Mouse (Mus musculus): ENCODE results near the gene Jade1. TPM values are rescaled to one million over a fixed set of nuclear protein-coding genes. Genes with fewer than 3 reads are reported as not detected.

Jade1 gene
- total RNA-seq (2021), result 42.8 and 43.5 TPM in 2 replicates
- long read RNA-seq, experiment 1, full-length matches to known transcripts, result 2 of 13 reads
- long read RNA-seq, experiment 1, partial matches to known transcripts, result 5 of 13 reads
- long read RNA-seq, experiment 1, other reads (novel, unspliced or antisense), result 6 of 13 reads
- long read RNA-seq, experiment 2, full-length matches to known transcripts, result 9 of 14 reads
- long read RNA-seq, experiment 2, partial matches to known transcripts, result 2 of 14 reads
- long read RNA-seq, experiment 2, other reads (novel, unspliced or antisense), result 3 of 14 reads

DNA sequence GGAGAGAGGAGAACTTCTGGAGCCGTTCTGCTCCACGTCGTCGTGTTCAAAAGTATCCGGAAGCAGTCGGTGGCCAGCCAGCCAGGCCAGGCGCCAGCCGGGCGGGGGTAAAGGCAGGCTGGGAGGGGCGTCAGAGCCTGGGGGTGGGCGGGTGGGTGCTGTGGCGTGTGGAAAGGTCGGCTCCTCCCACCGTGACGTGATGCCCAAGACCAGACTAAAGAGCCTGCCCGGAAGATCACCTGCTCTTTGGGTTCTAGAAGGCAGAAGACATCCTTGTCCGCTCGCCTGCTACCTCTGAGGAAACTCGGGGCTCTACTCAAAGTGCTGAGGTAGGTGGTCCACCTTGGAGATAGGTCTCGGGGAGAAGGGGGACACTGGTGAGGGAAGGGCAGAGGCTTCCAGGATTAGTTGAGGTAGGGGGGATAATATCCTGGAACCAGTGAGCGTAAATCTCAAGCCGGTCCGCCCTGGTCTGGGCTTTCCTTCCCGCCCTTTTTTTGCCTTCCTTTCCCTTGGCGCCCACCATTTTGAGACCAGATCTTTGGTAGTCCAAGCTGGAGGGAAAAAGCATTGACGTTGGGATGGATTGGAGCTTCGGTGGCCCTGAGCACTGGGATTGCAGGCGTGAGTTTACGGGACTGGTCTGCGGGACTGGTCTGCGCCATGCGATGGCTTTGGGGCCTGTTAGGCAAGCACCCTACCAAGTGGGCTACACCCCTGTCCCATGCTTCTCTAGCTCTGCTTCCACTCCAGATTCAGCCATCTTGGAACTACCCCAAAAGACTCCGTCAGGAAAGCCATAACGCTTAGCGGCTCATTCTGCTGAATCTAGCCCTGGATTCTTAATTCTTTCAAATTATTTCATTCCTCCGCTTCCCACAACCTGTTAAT is at the start of gene Jade1:
TSS of gene Jade1 (plus strand) at position 241 of the 891 bp plus-strand sequence.
- DNase-seq, result no peak

DNA sequence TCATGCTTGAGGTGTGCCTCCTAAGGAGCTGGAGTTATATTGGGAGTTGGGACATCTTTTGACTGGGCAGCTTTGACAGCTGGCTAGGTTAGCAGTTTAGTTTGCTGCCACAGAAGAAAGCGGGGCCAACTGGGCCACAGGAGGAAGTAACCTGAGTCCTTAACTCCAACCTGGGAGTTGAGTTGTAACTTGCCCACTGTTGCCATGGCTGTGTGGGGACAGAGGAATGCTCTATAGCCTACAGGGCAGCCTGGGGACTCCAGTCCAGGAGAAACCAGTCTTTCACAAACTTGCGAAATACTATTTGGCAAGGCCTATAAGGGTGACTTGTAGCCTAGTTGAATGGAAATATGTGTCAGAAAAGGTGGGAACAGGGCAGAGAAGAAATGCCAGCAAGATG is 46.1 kb upstream of the Jade1 start:
- DNase-seq, result peak; percentile 69

DNA sequence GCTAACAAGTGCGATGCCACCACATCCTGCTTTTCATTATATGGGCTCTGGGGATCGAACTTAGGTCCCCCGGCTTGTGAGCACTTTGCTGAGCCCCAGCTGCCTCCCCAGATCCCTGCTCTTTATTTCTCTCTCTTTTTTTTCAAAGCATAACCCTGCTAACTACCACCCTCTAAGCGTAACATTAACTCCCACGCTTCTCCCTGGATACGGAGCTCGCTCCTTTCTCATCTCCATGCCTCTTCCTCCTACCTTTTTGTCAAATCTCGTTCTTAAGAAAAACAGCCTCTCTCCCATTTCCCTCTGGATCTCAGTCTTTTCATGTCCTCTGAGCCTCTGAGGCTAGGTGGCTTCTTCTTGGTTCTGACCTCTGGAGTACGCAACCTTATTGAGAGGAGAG is 45.3 kb upstream of the Jade1 start:
- no peak for DNase-seq

DNA sequence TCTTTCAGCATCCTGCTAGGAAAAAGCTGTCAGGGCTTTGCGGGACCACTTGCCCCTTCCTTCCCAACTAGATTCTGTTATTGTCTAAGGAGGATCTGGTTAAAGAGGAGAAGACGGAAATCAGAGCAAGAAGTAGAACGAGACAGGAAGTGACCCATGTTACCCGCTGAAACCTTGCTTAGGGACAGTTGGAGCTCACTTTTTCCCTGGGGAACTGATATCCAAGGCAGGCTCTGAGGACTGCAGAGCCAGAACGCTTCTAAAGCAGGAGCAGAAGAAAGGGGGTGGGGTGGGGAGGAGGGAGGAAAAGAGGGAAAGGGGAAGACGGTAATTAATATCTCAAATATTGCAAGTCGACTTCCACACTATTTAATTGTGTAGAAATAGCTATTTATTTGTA is 44.8 kb upstream of the Jade1 start:
- no peak for DNase-seq

DNA sequence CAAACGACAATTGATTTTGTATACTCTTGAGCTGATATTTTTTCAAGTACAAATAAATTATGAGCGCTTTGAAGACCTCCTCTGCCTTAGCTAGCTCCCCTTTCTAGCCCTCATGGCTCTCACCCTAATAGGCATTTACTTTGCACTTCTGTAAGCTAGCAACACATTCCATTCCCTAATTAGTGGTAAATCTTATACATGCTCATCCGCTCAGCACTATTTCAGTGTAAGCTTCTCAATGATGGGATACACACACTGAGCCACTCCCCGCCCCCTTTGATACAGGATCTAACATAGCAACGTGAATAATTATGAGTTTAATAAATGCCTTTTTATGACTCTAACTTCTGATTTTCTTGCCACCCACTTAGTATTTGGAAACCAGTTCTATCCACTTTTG is 41.5 kb upstream of the Jade1 start:
- no peak for DNase-seq

DNA sequence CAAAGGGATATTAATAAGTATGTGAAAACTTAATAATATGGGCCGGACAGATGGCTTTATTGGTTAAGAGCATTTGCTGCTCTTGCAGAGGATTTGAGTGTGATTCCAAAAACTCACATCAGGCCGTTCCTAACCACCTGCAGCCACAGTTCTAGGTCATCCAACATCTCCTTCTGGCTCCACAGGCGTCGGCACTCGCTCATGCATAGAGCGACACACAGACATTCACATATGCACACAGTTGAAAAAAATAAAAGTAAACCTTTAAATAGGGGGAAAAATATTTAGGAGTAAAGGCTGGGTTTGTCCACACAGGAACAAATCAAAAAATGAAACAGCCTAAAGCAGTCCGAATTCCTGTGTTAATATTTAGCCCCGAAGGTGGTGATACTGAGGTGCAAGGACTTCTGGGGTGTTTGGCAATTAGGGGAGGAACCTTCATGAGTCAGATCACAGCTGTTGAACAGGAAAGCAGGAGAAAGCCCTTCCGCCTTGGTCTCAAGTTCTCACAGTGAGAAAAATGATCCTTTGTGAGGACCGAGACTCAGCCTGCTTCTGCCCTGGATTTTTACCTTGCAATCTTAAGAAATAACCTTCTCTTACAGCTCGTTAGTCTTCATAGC is 40.7 kb upstream of the Jade1 start:
- DNase-seq, result no peak

DNA sequence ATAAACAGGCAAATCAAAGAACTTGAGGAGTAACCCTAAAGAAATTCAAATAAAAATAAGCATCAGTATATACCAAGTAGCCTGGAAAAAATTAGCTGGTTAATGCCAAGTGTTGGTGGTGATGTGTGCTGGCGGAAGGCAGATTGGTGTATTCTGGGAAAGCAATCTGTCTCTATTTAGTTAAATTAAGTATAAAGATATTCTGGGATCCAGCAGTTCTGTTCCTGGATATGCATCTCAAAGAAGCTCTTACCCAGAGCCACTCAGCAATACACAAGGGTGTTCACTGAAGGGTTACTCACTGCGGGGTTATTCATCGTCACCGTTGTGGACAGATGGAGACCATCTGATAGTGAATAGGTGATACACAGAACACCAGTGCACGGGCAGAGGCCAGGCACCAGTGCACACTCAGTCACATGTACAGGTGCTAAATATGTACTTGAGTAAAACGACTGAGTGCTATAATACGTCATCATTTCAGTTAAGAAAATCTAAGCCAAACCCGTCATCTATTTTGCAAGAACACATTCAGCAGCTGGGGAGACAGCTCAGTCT is 38.5 kb upstream of the Jade1 start:
- no peak for DNase-seq

DNA sequence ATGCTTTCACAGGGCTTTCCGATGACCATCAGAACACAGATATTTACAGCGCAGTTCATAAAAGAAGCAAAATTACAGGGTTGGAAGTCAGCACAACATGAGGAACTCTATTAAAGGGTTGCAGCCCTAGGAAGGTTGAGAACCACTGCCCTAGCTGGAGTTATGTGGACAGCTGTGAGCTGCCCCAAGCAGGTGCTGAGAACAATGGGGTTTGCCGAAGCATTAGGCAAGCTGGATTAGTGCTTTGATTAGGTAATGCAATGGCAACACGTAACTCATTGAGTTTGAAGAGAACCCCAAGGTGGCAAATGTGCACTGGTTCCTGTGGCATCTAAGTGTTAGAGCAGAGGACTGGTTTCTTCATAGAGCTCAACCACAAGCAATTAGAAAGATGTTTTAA is 34.6 kb upstream of the Jade1 start:
- DNase-seq, result no peak

DNA sequence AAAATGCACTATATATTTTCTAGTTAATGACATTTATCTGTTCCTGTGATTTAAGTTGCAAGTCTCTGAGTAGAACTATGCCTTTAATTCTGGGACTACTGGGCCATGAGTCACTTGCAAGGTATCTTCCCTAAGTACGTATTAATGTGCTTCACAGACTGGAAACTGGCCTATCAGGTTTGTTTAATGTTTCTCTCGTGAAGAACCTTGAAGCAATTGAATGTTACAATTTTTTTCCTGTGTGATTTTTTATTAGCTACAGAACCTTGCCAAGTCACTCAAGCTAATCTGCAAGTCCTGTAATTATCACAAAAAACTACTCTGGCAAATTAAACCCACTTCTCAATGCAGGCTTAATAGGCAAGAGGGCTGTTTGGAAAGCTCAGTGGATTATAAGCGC is 33.8 kb upstream of the Jade1 start:
- no peak for DNase-seq

DNA sequence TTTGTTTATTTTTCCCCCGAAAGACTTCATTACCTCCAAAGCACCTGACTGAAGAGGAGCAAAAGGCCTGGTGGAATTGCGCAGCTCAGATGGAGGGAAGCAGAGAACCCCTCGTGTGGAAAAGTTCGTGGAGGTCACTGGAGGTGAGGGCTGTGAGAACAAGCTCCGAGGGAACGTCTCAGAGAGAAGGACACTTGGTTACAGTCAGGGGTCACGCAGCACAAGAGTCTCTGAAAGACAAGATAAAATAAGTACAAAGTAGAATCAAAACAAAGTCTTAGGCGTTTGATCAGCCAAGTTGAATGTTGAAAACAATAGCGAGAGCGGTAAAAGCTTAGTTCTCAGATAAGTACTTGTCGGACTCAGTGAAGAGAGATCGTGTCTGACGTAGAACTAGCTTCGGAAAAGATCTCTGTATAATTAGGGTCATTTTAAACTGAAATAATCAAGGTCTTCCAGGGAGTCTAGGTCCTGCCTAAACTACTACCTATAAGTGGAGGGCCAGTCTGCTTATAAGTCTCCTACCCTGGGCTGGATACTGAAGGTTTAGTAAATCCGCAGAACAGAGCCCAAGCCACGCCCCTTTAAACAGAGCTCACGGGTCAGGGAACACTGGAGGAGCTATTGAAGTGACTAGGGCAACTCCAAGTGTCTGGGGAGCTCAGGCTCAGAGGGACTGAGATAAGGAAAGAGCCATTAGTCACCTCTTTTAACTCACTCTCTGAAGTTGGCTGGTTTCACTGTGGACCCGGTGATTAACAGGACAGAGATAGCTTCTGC is 33.1 kb upstream of the Jade1 start:
- DNase-seq, result peak; percentile 56

DNA sequence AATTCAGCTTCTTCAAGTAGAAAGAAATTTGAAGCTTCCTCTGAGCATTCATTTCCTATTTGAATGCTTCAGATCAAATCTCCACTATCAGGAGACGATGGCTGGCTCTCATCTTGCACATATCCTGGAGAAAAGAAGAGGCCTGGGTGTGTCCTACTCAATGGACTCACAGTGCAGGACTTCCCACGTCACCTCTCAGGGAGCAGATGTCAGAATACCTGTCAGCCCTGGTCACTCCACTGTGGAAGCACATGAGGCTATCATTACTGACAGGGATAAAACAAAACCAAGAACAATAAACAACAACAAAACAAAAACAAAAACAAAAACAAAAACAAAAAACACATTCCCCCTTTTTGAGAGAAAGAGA is 32.5 kb upstream of the Jade1 start:
- no peak for DNase-seq

DNA sequence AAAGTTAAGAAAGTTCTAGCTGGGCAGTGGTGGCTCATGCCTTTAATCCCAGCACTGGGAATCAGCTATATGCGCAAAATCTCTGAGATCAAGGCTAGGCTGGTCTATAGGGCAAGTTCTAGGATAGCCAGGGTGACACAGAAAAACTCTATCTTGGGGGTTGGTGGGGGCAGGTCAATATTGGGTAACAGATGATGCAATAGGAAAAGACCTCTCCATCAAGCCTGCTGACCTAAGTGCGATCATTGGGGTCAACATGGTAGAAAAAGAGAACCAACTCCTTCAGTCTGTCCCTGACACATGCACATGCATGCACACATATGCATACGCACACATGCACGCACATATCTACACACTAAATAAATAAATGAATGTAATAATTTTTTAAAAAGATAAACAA is 32.1 kb upstream of the Jade1 start:
- no peak for DNase-seq

DNA sequence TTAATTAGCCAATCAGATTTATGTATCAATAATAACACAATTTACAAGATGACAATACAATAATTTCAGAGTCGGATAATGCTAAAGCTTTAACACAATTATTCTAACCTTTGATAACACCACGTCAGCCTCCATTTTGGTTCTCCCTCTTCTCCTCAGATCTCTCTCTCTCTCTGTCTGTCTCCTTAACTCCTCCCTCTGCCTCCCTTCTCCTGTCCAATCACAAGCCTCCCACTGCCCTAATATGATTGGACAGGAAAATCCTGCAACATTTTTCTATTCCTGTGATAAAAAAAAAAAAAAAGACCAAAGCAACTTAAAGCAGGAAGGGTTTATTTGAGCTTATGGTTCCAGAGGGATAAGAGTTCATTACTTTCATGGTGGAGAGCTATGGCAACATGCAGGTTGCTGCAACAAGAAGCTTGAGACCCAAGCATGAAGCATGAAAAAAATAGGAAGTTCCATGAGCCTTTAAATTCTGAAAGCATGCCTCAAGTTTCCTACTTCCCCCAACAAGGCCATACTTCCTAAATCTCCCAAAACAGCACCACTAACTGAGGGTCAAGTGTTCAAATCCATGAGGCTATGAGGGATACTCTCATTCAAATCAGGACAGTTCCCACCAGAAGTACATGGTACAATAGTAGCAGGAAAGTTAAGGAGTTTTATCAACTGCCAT is 27.1 kb upstream of the Jade1 start:
- no peak for DNase-seq

DNA sequence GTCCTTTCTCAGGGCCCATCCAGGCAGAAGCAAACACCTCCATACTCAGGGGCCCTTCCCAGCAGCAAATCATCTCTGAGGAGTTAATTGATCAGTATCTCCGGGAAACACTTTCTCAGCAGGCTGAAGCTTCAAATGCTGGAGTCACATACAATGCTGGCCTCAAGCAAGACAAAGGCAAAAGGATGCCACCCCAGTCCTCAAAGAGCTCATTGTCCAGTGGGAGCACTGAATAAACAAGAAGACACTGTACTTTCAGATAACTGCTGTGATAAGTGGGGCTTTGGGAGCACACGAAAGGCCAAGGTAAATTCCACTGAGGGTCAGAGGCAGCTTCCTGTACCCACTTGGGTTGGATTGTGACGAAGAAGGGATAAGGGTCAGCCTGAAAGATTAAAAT is 25.4 kb upstream of the Jade1 start:
- no peak for DNase-seq

DNA sequence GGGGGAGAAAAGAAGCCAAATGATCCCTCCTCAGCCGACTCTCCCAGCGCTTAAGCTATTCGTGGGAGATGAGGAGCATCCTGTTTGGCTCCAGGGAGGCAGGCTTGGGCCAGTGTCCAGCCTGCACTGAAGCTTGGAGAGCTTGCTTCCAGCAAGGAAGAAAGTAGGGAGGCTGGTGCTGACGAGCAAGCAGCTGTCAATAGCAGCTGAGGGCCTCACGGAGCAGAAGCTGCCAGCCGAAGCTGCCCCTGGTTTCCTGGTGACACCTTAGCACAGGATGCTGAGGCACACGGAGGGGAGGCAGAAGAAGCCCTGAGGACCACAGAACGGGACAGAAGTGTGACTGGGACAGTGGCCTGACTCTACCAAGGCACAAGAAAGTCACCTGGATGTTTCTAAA is 24.0 kb upstream of the Jade1 start:
- DNase-seq, result no peak

DNA sequence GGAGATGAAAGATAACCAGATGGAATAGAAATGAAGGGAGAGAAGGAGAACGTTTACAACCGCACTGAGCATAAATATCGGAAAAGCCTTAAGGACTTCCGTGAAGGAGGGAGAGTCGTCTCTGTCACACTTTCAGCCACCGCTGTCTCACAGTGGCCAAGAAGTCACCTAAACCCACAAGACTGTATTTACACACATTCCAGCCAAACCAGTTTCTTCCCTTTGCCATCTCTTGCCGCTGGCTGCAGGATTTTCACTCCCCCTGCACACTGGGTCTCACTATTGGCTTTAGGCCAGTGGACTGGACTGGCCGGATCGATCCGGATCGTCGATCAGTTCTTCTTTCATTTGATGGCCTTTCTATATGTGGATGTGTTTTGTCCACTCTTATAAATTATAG is 23.4 kb upstream of the Jade1 start:
- DNase-seq, result no peak

DNA sequence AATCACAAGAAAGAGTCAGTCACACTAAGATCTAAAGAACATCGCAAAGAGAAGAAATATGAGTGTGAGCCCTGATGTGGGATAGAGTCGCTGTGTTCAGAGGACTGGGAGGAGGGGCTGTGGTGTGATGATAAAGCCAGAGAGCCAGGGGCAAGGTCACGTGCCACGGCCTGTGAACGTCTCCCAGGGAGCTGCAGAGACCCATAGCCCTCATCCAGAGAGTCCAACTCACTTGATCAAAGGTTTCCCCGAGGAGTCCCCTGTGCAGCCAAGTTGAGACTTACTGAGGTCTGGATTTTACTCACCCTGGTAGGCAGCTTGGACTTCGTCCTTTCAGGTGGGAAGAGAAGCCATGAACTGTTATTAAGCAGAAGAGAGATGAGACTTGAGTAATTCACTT is 21.9 kb upstream of the Jade1 start:
- no peak for DNase-seq

DNA sequence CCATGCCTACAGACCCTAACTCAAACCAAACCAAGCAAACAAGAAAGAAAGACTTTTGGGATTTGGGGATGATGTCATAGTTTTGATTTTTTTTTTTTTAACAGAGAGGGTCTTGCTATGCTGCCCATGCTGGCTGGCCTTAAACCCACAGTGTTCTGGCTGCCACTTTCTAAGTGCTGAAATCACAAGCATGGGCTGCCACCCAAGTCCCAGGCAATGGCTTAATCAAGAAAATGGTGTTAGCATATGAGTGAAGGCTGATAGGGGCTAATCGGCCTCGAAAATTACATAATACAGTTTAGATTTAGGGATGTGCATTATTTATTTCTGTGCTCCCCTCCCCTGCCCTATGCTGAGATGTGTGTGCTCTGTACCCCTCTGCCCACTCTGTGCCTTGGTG is 17.6 kb upstream of the Jade1 start:
- no peak for DNase-seq

DNA sequence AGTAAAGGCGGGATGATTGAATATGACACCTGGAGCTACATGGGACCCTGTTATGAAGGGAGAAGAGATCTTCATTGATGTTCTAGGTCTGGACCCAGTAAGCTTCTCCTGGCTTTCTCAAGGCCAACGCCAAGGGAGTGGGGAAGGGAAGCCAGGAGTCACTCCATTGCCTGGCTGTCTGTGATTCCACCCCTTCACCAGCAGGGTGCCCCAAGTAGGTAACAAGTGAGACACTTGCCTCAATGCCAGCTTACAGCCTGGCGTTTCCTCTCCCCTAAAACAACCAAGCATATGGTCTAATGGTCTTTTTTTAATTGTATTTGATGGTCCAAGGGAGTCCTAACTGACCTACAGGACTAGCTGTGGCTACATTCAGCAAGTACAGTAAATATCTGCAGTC is 14.2 kb upstream of the Jade1 start:
- peak; percentile 31 for DNase-seq

DNA sequence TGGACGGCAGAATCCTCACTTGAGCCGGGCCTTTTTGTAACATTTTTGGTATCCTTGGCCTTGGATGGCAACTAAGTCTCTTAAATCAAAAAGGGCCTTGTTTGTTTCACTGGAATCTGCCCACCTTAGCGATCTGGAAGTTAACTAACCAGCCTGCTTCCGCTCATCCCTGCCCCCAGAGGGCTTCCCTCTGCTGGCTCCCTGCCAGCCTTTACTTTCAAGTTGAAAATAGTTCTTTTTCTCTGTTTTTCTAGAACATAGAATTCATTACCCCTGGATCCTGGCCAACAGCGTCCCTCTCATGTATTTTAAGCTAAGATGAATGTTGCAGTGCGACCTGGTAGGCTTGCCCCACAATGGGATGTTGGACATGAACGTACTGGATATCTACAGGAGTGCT is 11.1 kb upstream of the Jade1 start:
- DNase-seq, result peak; percentile 68

DNA sequence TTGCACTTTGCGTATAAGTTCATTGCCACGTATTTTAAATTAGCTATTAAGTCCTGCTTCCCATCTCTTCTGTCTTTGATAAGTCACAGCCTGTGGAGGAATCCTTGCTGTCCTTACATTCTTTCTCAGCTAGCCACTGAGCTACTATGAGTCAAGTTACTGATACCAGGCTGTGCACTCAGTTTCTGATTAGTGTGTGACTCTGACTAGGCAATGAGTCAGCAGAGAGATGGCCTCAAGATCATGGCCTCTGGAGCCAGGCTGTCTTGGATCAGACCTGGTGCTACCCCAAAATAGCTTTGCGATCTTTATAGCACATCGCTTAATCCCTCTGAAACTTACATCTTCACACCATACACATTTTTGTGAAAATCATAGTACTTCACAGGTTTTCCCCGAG is 8.2 kb upstream of the Jade1 start:
- DNase-seq, result peak; percentile 51

DNA sequence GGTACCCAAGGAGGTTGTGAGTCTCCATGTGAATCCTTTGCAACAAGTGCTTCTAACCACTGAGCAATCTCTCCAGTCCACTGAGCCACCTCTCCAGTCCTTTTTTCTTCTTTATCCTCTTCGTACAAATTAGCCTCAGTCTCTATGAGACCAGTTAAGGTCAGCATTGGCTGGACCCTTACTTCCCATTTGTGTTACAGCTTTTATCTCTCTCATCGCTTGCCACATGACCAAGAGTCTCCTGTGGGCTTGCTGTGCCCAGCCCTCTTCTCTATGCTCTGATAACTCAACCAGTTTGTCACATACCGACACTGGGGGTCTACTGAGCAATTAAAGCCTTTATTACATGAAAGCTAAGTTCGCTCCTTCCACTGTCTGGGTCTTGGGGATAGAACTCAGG is 7.3 kb upstream of the Jade1 start:
- DNase-seq, result no peak

Data from adrenal gland, postnatal 14 days (tissue).